Mouse (Mus musculus) kidney, adult 8-10 months (tissue): ENCODE measurements at regions not wholly inside any gene's neighbourhood (a gene's known extent, or its start where the extent isn't known, plus 50 kb on each side); places are given as distances from the start of the nearest gene placed in this dataset.
A peak's percentile ranks its signal among the peaks of the same experiment; 100 is the strongest.

Experiments
- DNase-seq, 2 experiments: peaks; one replicate each; pipeline ENCODE4 v3.0.0; 2022

- DNase-seq: peak; percentile 68 to 83
Measured at GRCm38 (mm10) chr1:154118374-154119004, 82.5 kb upstream of the Zfp648 start.

- DNase-seq: peak; percentile 84 to 85
Measured at GRCm38 (mm10) chr1:154119611-154120010, 81.4 kb upstream of the Zfp648 start.

DNA sequence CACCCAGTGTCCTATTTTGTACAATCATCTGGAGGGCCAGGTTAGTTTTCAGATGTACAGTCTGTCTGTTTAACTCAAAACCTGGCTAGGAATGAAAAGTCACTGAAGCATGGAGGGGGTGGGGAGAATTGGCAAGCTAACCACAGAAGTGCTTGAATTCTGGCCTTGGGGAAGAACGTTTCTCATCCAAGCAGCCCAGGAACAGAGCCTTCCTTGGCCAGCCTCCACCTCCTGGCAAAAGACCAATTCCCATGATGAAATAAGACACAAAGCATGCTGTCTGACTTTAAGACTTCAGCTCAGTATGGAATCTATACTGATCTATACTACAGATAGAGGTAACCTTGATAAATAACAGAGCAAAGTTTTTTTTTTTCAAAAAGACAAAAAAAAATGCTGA, 80.3 kb upstream of the Zfp648 start:
- peak; percentile 93 to 97 for DNase-seq

DNA sequence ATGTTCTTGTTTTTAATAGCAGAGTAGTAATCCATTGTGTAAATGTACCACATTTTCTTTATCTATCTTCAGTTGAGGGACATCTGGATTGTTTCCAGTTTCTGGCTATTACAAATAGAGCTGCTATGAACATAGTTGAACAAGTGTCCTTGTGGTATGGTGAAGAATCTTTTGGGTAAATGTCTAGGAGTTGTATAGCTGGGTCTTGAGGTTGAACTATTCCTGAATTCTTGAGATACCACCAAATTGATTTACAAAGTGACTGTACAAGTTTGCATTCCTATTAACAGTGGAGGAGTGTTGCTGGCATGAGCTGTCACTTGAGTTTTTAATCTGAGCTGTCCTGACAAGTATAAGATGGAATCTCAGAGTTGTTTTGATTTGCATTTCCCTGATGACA, 76.0 kb upstream of the Zfp648 start:
- DNase-seq: no peak

- no peak for DNase-seq
Measured at GRCm38 (mm10) chr1:154126487-154126886, 74.5 kb upstream of the Zfp648 start.

DNA sequence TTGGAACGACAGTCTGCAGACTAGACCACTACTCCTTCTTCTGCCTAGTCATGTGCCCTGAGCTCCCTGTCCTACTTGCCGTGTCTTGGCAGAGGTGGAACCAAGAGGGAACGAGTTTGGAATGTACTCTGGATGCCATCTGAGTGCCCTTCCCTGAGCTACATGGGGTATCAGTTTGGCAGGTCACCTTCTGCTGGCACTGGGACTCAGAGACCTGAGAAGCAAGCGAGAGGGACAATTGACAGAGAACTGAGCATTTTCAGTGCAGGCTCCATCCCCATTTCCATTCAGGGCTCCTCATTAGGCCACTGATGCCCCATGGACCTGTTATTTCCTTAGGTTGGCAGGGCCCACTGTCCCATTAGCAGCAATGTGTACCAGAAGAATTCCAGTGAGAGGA, 61.5 kb upstream of the Zfp648 start:
- no peak for DNase-seq

DNA sequence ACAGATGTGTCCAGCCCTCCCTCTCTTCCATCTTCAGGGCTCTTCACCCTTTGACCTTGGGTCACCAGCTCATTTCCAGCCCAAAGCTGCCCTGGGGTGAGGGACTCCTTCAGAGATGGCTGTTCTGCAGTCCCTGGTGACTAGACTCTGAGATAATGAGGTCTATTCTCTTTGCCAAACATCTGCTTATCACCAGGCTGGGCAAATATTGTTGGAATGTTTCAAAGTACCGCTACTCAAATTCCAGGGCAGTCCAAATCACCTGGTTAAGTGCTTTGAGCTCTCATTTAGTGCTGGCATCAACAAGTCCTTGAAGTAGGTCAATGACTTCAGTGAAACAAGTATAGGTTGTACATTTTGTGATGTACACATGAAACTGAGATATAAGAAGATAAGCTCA, 57.3 kb upstream of the Zfp648 start:
- no peak for DNase-seq

- DNase-seq: no peak
Measured at GRCm38 (mm10) chr1:154147001-154147571, 53.9 kb upstream of the Zfp648 start.

DNA sequence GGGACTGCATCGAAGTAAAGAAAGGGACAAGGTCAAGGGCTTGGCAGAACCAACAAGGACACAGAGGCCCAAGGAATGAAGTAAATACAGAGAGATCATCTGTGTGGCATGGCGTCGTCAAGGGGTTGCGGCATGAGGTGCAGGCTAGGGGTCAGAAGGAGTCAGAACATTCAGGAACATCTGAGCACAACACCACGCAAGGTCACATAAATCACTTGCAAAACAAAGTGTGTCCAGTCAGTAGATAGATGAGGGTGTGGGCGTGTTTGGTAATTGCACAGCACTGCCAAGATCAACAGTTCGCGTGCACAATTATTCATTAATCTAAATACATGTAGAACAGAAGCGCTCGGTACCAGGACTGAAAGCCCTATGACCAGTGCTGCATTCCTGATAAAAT, 52.0 kb upstream of the Zfp648 start:
- DNase-seq: peak; percentile 78 to 88

DNA sequence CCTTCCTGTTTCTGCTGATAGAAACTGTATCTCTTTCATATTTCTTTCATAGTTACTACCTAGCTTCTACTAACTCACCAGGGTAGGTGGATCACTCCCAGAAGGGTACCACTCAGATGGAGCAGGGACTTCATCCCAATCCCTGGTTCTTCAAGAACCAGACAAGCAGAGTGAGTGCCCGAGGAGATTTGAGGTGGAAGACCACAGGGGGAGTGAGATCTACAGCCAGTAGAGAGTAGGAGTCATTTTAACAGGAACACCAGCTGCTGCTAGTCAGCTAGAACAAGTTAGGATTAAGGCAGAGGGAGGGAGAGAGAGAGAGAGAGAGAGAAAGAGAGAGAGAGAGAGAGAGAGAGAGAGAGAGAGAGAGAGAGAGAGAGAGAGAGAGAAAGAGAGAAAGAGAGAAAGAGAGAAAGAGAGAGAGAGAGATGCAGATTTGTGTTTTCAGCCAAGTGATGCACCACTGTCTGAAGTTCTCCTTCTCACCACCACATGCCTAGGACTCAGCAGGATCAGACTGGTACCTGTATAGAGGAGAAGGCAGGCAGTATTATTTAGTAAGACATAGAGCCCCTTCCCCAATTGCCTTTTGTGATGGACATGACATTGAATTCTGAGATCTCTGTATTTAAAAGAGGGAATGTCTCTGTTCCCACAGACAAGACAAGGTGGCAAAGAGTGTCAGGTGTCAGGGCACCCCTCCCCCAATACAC, 51.4 kb upstream of the Zfp648 start:
- DNase-seq: no peak

DNA sequence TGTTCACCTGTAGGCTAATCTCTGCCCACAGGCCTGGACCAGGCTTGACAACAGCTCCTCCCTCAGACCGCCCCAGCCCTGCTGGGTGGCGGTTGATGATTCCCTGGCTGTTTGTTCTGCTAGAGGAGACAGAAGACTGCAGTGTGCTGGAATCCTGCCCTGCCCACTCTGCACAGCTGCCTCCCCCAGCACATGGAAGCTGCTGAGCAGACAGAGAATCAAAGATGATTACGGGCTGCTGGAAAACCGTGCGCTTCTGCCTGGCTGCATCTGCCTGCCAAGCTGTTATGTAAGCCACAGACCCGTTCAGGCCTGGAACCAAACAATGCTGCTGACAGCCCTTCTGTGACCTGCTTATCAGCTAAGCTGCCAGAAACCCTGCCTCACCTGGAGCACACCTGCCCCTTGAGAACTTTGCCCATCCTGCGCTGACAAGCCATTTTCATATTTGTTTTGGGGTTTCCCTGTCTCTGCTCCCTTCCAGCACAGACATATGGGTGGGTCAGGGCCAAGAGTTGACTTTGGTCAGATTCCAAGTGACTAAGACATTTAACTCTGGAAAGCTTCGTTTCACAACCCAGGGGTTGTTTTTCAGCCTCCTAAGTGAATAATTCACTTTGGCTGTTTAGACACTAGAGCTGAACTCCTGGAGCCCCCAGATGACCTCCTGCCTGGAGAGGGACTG, 50.7 kb upstream of the Zfp648 start:
- peak; percentile 92 to 94 for DNase-seq
